8 mouse cellular contexts compared by ENCODE assay signal in the genomic region with DNA sequence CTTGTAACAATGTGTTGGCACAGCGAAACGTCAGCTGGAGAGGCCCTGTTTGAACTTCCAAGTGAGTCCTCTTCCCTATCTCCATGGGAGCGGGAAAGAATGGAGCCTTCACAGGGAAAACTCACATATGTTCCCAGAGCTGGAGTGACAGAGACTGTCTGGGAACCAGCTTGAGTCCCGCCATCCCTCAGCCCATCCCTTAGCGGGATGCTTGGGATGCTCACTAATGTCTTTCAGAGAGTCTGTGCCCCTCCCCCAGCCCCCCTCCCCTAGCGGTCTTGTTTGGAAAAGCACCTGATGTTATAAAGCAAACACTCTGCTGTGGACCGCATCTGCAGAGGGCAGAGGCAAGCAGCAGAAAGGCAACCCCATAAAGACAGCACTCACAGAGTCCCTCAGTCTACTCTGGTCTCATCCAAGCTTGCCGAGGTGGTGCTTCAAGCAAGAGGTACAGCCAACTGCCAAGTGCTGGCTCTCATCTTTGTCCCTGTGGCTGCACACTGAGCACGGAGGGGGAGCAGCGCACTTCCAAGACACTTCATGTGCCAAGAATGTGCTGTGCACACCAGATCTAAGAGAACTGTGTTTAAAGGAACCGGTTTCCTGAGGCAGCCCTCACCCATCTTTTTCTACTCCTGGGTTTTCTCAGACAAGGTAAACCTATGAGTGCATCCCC. TPM values are rescaled to one million over a fixed set of nuclear protein-coding genes. Genes with fewer than 3 reads are reported as not detected.
A peak's percentile ranks its signal among the peaks of the same experiment; 100 is the strongest.
DNase-seq lines count a peak whose midpoint lies in the region; ATAC-seq lines count a peak whose summit lies in the region.

No protein-coding gene starts in this region.

- no peak for ATAC-seq in lung, embryonic 15.5 days (ENCODE audit: borderline replicate concordance, extremely low read depth, low FRiP score, low TSS enrichment)
- no peak for ATAC-seq in stomach, embryonic 16.5 days (ENCODE audit: insufficient read depth, low FRiP score)

- H3K27ac ChIP-seq in lung, embryonic 15.5 days = peak overlapping the region; percentile 65
- peak overlapping the region; percentile 13; the same call in 1 of the 2 replicates for H3K27ac ChIP-seq in stomach, embryonic 16.5 days (ENCODE audit: low read length)

- H3K36me3 ChIP-seq in lung, embryonic 15.5 days = no peaks in the 10 kb centered on the region
- no peaks in the 10 kb centered on the region for H3K36me3 ChIP-seq in stomach, embryonic 16.5 days (ENCODE audit: control insufficient read depth, insufficient read depth, low read length)

- H3K9ac ChIP-seq in lung, embryonic 15.5 days = no peak overlapping the region
- no peak overlapping the region for H3K9ac ChIP-seq in stomach, embryonic 16.5 days (ENCODE audit: low read length)

- H3K4me3 ChIP-seq in lung, embryonic 15.5 days = no peak overlapping the region
- no peak overlapping the region for H3K4me3 ChIP-seq in stomach, embryonic 16.5 days (replicated peaks; ENCODE audit: low read length)

- H3K4me2 ChIP-seq in lung, embryonic 15.5 days = peak overlapping the region; percentile 99
- H3K4me2 ChIP-seq in stomach, embryonic 16.5 days (ENCODE audit: low read depth, low read length) = 0 out of 2 replicates have a peak overlapping the region, but pooled peaks have one; percentile 9

- 24% methylated on average over 11 of the region's 11 CpGs for WGBS in lung, embryonic 15.5 days
- WGBS in stomach, embryonic 16.5 days = 38% methylated on average over 11 of the region's 11 CpGs

- peak; percentile 44 to 67 for DNase-seq in cerebellum, postnatal 14 days
- no peak for DNase-seq in cerebellum, adult 11 months
- peak; percentile 64 to 71 for DNase-seq in right cerebral cortex, postnatal 10 days (ENCODE audit: low spot score in 2 of 2)
- no peak for DNase-seq in right cerebral cortex, postnatal 36 days (ENCODE audit: low spot score in 2 of 2)
- DNase-seq in gastrocnemius, postnatal 10 days = no peak
- DNase-seq in heart, adult 9 months (ENCODE audit: low spot score in 2 of 2) = no peak

- no peaks in the 10 kb centered on the region for H3K27me3 ChIP-seq in lung, embryonic 15.5 days
- H3K27me3 ChIP-seq in stomach, embryonic 16.5 days (ENCODE audit: control insufficient read depth, insufficient read depth, low read length) = no peaks in the 10 kb centered on the region

- H3K4me1 ChIP-seq in lung, embryonic 15.5 days = peaks cover 75% of the 10 kb centered on the region
- peaks cover 35% of the 10 kb centered on the region for H3K4me1 ChIP-seq in stomach, embryonic 16.5 days (ENCODE audit: control insufficient read depth, insufficient read depth, low read length)

- no peaks in the 10 kb centered on the region for H3K9me3 ChIP-seq in lung, embryonic 15.5 days
- no peaks in the 10 kb centered on the region for H3K9me3 ChIP-seq in stomach, embryonic 16.5 days (replicated peaks; ENCODE audit: control insufficient read depth, low read length)

RNA-seq across cellular contexts. Expression of a gene that starts 3.0 kb away (rescaled TPM):
- polyA plus RNA-seq in lung, embryonic 15.5 days (2015; fragmentation: Nextera tagmentation; extraction: Ambion mirVana) = 19.6 and 21.2 TPM in 2 replicates
- 11.4 and 11.8 TPM in 2 replicates for polyA plus RNA-seq in stomach, embryonic 16.5 days (2015; fragmentation: Nextera tagmentation; extraction: Ambion mirVana)
- total RNA-seq in gastrocnemius, postnatal 10 days (2021) = 10 to 100 TPM; 15.6 to 16.0 TPM

Comparison
In these comparisons a context has a peak if more than half of its experiments do, and no peak if none do; other contexts are left out.
1. DNase-seq: peak in cerebellum, postnatal 14 days (2 of 2) and right cerebral cortex, postnatal 10 days (2 of 2); none in cerebellum, adult 11 months (single experiment), right cerebral cortex, postnatal 36 days (0 of 2), gastrocnemius, postnatal 10 days (single experiment) and heart, adult 9 months (0 of 2).